Mouse (Mus musculus) kidney, postnatal 0 days (tissue): Measurements from ENCODE around the gene Mical3. TPM values are rescaled to one million over a fixed set of nuclear protein-coding genes. Genes with fewer than 3 reads are reported as not detected.
"Not testable (repeated sequence)": the region's sequence is repeated elsewhere in the genome, so short reads cannot be mapped to it uniquely, and the experiment has no call there.

Experiments
- ATAC-seq: fragments of 200-750 bp; cut with Nextera tagmentation; replicated peaks from 2 replicates; pipeline ENCODE4 v1.8.0; 2017; ENCODE audit warnings: low read depth, moderate number of reproducible peaks, moderate TSS enrichment, moderate library complexity; ENCODE audit not compliant: low FRiP score
- DNase-seq: peaks from one replicate; pipeline ENCODE4 v3.0.0-alpha.2; 2016; ENCODE audit warnings: low spot score
- H3K27ac ChIP-seq: fragments of 300-500 bp; sonication (generic); 2 replicates; pipeline ENCODE4 v1.5.1; 2014; ENCODE audit warnings: mild to moderate bottlenecking
- H3K27me3 ChIP-seq: fragments of 300-500 bp; sonication (generic); 2 replicates; pipeline ENCODE4 v1.6.1; 2014; ENCODE audit warnings: low read length, mixed read lengths; ENCODE audit not compliant: insufficient read depth
- H3K36me3 ChIP-seq: fragments of 300-500 bp; sonication (generic); 2 replicates; pipeline ENCODE4 v1.6.1; 2014; ENCODE audit warnings: low read length, mixed read lengths; ENCODE audit not compliant: insufficient read depth
- H3K4me1 ChIP-seq: fragments of 300-500 bp; sonication (generic); replicated peaks from 2 replicates; pipeline ENCODE4 v1.6.1; 2014; ENCODE audit warnings: antibody characterized with exemption, low read length, mixed read lengths; ENCODE audit not compliant: insufficient read depth
- H3K4me2 ChIP-seq: fragments of 300-500 bp; sonication (generic); 2 replicates; pipeline ENCODE4 v1.6.1; 2014; ENCODE audit warnings: mild to moderate bottlenecking, low read length, moderate library complexity, mixed read lengths
- H3K4me3 ChIP-seq: fragments of 300-500 bp; sonication (generic); replicated peaks from 2 replicates; pipeline ENCODE4 v1.5.1; 2014; ENCODE audit warnings: low read depth, low read length
- H3K9ac ChIP-seq: fragments of 300-500 bp; sonication (generic); 2 replicates; pipeline ENCODE4 v1.6.1; 2014; ENCODE audit warnings: low read depth, low read length
- H3K9me3 ChIP-seq: fragments of 300-500 bp; sonication (generic); replicated peaks from 2 replicates; pipeline ENCODE4 v1.6.1; 2016; ENCODE audit warnings: low read length, inconsistent platforms, mixed read lengths
- CTCF ChIP-seq: IDR thresholded peaks from 2 replicates; pipeline ENCODE4 v1.5.1; 2016; ENCODE audit warnings: antibody characterized with exemption, low read depth, mild to moderate bottlenecking, moderate library complexity
- WGBS: fragments of 180-500 bp; shearing (Covaris S2); extraction: QIAGEN DNeasy Blood & Tissue Kit; methylation state at CpG from one replicate; pipeline ENCODE4 v1.1.7; 2014; 5-methylcytosine and 5-hydroxymethylcytosine counted together
- polyA plus RNA-seq: library from polyadenylated mRNA; unstranded; fragments of >200 nt; fragmentation: Nextera tagmentation; extraction: Ambion mirVana; gene quantifications from 2 replicates; pipeline ENCODE4 v1.2.1, GENCODE M21; 2015

The Mical3 gene
- polyA plus RNA-seq, 1 experiment from 2014 or later: 6.0 TPM

DNA sequence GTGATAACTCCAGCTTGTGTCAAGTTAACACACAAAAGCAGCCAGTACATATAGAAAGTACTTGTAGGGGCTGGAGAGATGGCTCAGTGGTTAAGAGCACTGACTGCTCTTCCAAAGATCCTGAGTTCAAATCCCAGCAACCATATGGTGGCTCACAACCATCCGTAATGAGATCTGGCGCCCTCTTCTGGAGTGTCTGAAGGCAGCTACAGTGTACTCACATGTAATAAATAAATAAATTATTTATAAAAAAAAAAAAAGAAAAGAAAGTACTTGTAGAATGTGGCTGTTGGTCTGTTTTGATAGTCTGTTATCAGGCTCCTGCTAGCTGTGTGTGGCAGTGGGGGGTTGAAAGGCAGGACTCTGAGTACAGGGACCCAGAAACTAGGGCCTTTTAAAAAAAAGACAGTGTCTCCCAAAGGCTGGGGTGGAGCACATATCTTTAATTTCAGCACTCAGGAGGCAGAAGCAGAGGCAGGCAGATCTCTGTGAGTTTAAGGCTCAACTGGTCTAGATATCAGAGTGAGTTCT lies 205.9 kb downstream of the Mical3 start:
- H3K9ac ChIP-seq, H3K4me3 ChIP-seq, H3K27ac ChIP-seq, H3K36me3 ChIP-seq, H3K9me3 ChIP-seq, H3K4me1 ChIP-seq, DNase-seq, H3K27me3 ChIP-seq, H3K4me2 ChIP-seq, ATAC-seq: not testable (repeated sequence)
- WGBS: 78% methylated on average over 2 of the region's 2 CpGs
- peak; percentile 18; the same call in 1 of the 2 replicates for TF ChIP-seq CTCF

DNA sequence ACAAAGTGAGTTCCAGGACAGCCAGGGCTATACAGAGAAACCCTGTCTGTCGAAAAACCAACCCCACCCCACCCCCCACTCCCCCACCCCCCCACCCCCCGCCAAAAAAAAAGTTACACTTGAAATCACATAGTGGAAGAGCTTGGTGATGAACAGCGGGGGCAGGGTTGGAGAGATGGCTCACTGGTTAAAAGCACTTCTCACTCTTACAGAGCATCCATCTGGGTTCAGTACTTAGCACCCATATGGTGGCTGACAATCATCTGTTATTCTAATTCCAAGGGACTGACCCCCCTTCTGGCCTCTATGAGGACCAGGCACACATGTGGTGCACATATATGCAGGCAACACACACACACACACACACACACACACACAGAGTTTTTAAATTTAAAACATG lies 212.8 kb downstream of the Mical3 start:
- WGBS: 46% methylated on average over 3 of the region's 3 CpGs
- ATAC-seq (no peak), DNase-seq (no peak)

DNA sequence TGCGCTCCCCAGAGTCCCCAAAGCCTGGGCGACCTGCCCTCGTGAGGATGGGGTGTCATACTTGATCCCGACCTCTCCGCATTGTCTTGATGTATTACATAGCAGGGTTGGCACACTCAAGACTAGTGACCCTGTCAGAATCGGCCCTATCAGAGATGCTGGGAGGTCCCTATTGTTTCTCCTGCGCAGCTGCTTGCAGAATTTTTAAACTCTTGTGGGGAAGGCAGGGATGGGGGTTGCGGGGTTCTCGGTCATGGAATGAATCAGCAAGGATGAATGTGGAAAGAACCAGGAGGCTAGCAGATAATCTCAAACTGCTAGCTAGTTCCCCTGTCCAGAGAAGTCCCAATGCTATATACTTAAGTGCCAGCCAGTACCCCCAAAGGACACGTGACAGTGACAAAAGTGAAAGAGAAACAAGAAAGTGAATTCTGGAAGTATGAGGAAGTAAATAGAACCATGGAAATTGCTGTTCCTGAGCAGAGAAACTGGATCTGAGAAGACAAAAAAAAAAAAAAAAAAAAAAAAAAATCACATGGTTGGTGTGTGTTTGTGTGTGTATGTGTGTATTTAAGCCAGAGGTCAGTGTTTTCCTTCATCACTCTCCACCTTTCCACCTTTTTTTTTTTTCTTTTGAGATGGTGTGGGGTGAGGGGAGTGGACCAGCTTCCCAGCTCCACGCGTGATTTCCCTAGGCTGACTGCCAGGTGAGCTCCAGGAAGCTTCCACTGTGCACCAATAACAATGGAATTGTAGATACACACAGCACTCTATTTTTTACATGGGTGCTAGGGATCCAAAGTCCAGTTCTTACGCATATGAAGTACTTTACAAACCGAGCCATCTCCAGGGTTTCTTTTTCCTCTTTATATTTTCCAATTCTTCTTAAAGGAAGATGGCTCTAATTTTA lies 213.6 kb downstream of the Mical3 start:
- H3K9ac ChIP-seq: peak overlapping the region; percentile 58; the same call in 1 of the 2 replicates
- not testable (repeated sequence) for ATAC-seq, DNase-seq, H3K4me1 ChIP-seq, H3K36me3 ChIP-seq, H3K9me3 ChIP-seq, H3K27me3 ChIP-seq
- peak overlapping the region; percentile 95 for H3K4me2 ChIP-seq
- 23% methylated on average over 7 of the region's 14 CpGs for WGBS
- peak overlapping the region; percentile 63 for H3K4me3 ChIP-seq
- H3K27ac ChIP-seq: 0 out of 2 replicates have a peak overlapping the region, but pooled peaks have one; percentile 36

More for the DNA sequence above, 212.8 kb downstream of the Mical3 start:
- TF ChIP-seq CTCF: no peak
- H3K36me3 ChIP-seq: no peaks in the 10 kb centered on the region
- no peaks in the 10 kb centered on the region for H3K9me3 ChIP-seq
- 0 out of 2 replicates have a peak, but pooled peaks cover 4% of the 10 kb centered on the region for H3K27me3 ChIP-seq
- no peak overlapping the region for H3K4me3 ChIP-seq
- H3K4me2 ChIP-seq: no peak overlapping the region
- no peak overlapping the region for H3K27ac ChIP-seq
- H3K4me1 ChIP-seq: no peaks in the 10 kb centered on the region
- H3K9ac ChIP-seq: no peak overlapping the region

DNA sequence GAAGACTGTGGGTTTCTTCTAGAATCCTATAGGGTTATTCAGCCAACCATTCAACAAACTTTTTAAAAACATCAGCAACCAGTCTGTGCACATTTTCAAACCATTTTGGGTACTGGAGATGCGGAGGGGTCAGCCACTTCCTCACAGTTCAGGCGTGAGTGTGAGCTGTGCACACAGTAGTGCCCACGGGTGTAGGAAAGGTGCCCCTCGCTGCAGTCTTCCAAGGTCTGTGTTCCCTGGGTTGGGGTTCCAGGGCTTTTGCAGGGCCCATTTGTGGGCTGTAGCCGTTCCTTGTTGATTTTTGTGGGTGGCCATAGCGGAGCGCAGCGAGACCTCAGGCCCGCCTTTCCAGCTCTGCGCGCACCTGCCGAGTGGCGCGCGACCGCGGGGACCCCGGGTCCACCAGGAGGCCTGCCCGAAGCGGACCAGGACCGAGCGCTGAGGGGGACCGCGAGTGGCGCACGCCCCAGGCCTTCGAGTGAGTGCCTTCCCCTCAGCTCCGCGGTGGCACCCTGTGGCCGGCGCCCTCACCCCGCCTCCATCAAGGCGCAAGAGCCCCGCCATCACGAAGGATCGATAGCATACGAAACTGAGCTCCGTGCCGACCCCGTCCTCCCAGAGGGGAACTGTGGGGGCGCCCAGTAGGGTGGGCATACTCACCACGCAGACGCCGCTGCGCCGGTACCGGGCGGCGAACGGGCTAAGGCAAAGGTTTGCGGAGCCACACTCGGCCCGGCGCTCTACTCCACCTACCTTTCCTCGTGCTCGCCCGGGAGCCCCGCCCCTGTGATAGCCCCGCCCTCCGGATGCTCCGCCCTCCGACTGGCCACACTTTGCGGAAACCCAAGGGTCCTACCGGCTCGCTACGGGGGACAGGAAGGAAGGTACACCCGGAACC lies 214.5 kb downstream of the Mical3 start, which contains the start of gene Bid:
TSS of gene Bid (minus strand) at position 780 of the 898 bp plus-strand sequence.
- Histone ChIP-seq H3K9me3 (no peaks in the 10 kb centered on the region), H3K4me3 (peak within 1 kb of the TSS; percentile 63), H3K36me3 (no peaks in the 10 kb centered on the region), H3K27me3 (0 out of 2 replicates have a peak, but pooled peaks cover 4% of the 10 kb centered on the region), H3K4me2 (peak within 1 kb of the TSS; percentile 95), H3K9ac (peak within 1 kb of the TSS; percentile 58), H3K27ac (peak within 1 kb of the TSS; percentile 36; the same call in 1 of the 2 replicates), H3K4me1 (no peaks in the 10 kb centered on the region)
- DNase-seq (peak; percentile 87), ATAC-seq (peak; percentile 90)
- 1% methylated on average over 63 of the region's 67 CpGs for WGBS
- no peak for TF ChIP-seq CTCF

DNA sequence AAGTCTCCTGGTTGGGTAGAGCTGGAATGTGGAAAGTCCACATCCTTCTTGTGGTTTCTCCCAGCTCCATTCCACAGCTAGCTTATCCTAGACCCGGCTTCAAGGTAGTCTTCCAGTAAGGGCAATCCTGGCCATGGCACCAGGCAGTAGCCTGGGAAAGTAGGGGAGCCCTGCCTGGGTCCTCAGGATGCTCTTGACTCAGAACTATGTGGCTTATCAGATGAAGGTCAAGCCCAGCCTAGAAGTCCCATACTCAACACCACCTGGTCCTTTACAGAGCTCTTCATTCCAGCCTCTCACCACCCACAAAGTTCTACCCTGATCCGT lies 215.2 kb downstream of the Mical3 start:
- peak overlapping the region; percentile 95; the same call in 1 of the 2 replicates for H3K4me2 ChIP-seq

More for the DNA sequence above, 215.2 kb downstream of the Mical3 start:
- Histone ChIP-seq H3K9me3 (no peaks in the 10 kb centered on the region), H3K4me1 (no peaks in the 10 kb centered on the region), H3K27ac (no peak overlapping the region), H3K36me3 (no peaks in the 10 kb centered on the region), H3K27me3 (0 out of 2 replicates have a peak, but pooled peaks cover 4% of the 10 kb centered on the region), H3K4me3 (no peak overlapping the region), H3K9ac (no peak overlapping the region)
- DNase-seq (no peak), ATAC-seq (no peak; the same call in 1 of the 2 replicates)
- no peak for TF ChIP-seq CTCF
- 26% methylated on average over 2 of the region's 2 CpGs for WGBS
